Mouse (Mus musculus) CH12.LX (cell line): ENCODE measurements around the gene Dlk2. TPM values are rescaled to one million over a fixed set of nuclear protein-coding genes. Genes with fewer than 3 reads are reported as not detected.

ENCODE experiments used
- DNase-seq: peaks from one replicate; pipeline ENCODE4 v3.0.0-alpha.2; 2013; ENCODE audit errors: extremely low read depth
- H3K27ac ChIP-seq: 2 replicates; pipeline ENCODE4 v1.5.1; 2012; ENCODE audit warnings: low read depth, mild to moderate bottlenecking, control low read depth, moderate library complexity; ENCODE audit not compliant: insufficient read depth
- H3K27me3 ChIP-seq: replicated peaks from 2 replicates; pipeline ENCODE3; 2012; ENCODE audit warnings: inconsistent platforms
- H3K36me3 ChIP-seq, 2 experiments: replicated peaks in 1 of 2; 2 replicates each; pipeline versions ENCODE3 to v1.6.1; 2012; ENCODE audit warnings: inconsistent platforms in 1 of 2, low read length in 1 of 2, mild to moderate bottlenecking in 1 of 2, mixed read lengths in 1 of 2, moderate library complexity in 1 of 2; ENCODE audit not compliant: control insufficient read depth in 1 of 2, insufficient read depth in 1 of 2
- H3K4me1 ChIP-seq, 2 experiments: 2 replicates each; pipeline ENCODE4 v1.6.1; 2012; ENCODE audit warnings: inconsistent platforms in 1 of 2, moderate library complexity in 1 of 2; ENCODE audit not compliant: insufficient read depth in 2 of 2, control insufficient read depth in 1 of 2
- H3K4me2 ChIP-seq: 2 replicates; pipeline ENCODE4 v1.6.1; 2012; ENCODE audit warnings: low read depth, mild to moderate bottlenecking, control low read depth; ENCODE audit not compliant: poor library complexity, insufficient read depth, severe bottlenecking
- H3K4me3 ChIP-seq, 3 experiments: fragments of 150-350 bp in 1 of 3; sonication (generic) in 1 of 3; replicated peaks in 1 of 3; 2 replicates each; pipeline versions ENCODE3 to v1.5.1; 2011 to 2012; ENCODE audit warnings: low read depth in 2 of 3, low read length in 2 of 3, mild to moderate bottlenecking in 2 of 3, moderate library complexity in 2 of 3, control low read depth in 1 of 3, improper control_type of control experiment in 1 of 3, inconsistent platforms in 1 of 3, mixed read lengths in 1 of 3; ENCODE audit not compliant: poor library complexity in 1 of 3
- H3K79me2 ChIP-seq: replicated peaks from 2 replicates; pipeline ENCODE4 v1.6.1; 2012; ENCODE audit warnings: mild to moderate bottlenecking, moderate library complexity; ENCODE audit not compliant: control insufficient read depth, poor library complexity, insufficient read depth, severe bottlenecking; ENCODE audit errors: extremely low read depth
- H3K9ac ChIP-seq: 2 replicates; pipeline ENCODE4 v1.6.1; 2012; ENCODE audit warnings: low read depth, mild to moderate bottlenecking, control low read depth, moderate library complexity; ENCODE audit not compliant: insufficient read depth
- H3K9me3 ChIP-seq: replicated peaks from 2 replicates; pipeline ENCODE3; 2012; ENCODE audit warnings: low read length, inconsistent platforms, mixed read lengths
- BHLHE40 ChIP-seq: IDR thresholded peaks from 2 replicates; pipeline ENCODE4 v1.6.1; 2011; ENCODE audit warnings: mild to moderate bottlenecking, low read depth, low read length, improper control_type of control experiment
- CTCF ChIP-seq, 2 experiments: IDR thresholded peaks in 1 of 2; conservative IDR thresholded peaks in 1 of 2; 2 replicates each; pipeline ENCODE4 v1.5.1; 2011 to 2012; ENCODE audit warnings: low read depth in 2 of 2, low read length in 2 of 2, improper control_type of control experiment in 1 of 2, inconsistent platforms in 1 of 2, mild to moderate bottlenecking in 1 of 2, moderate library complexity in 1 of 2
- ELF1 ChIP-seq: IDR thresholded peaks from 2 replicates; pipeline ENCODE4 v1.6.1; 2014; ENCODE audit warnings: low read depth, mild to moderate bottlenecking, inconsistent platforms, low read length, improper control_type of control experiment
- ETS1 ChIP-seq: conservative IDR thresholded peaks from 2 replicates; pipeline ENCODE4 v1.6.1; 2012; ENCODE audit warnings: low read depth, mild to moderate bottlenecking, inconsistent platforms, low read length, improper control_type of control experiment, moderate library complexity
- GABPA ChIP-seq: IDR thresholded peaks from 2 replicates; pipeline ENCODE4 v1.6.1; 2012; ENCODE audit warnings: low read depth, low read length, improper control_type of control experiment, inconsistent platforms; ENCODE audit not compliant: insufficient replicate concordance
- HCFC1 ChIP-seq: IDR thresholded peaks from 2 replicates; pipeline ENCODE4 v1.6.1; 2012; ENCODE audit warnings: low read depth, mild to moderate bottlenecking, inconsistent platforms, low read length, improper control_type of control experiment
- IRF4 ChIP-seq: IDR thresholded peaks from 2 replicates; pipeline ENCODE4 v1.6.1; 2014; ENCODE audit warnings: low read depth, mild to moderate bottlenecking, inconsistent platforms, low read length, improper control_type of control experiment
- MAFK ChIP-seq: IDR thresholded peaks from 2 replicates; pipeline ENCODE4 v1.6.1; 2011; ENCODE audit warnings: low read length, improper control_type of control experiment; ENCODE audit not compliant: insufficient replicate concordance
- POLR2A ChIP-seq: IDR thresholded peaks from 2 replicates; pipeline ENCODE4 v1.6.1; 2011; ENCODE audit warnings: low read depth, mild to moderate bottlenecking, improper control_type of control experiment, low read length
- SMC3 ChIP-seq: IDR thresholded peaks from 2 replicates; pipeline ENCODE4 v1.6.1; 2011; ENCODE audit warnings: low read depth, low read length, improper control_type of control experiment
- TCF12 ChIP-seq: IDR thresholded peaks from 2 replicates; pipeline ENCODE4 v1.6.1; 2014; ENCODE audit warnings: low read depth, mild to moderate bottlenecking, inconsistent platforms, low read length, improper control_type of control experiment
- ZC3H11A ChIP-seq: IDR thresholded peaks from 2 replicates; pipeline ENCODE4 v1.6.1; 2012; ENCODE audit warnings: low read depth, mild to moderate bottlenecking, inconsistent platforms, low read length, improper control_type of control experiment
- ZKSCAN1 ChIP-seq: IDR thresholded peaks from 2 replicates; pipeline ENCODE4 v1.6.1; 2012; ENCODE audit warnings: low read depth, inconsistent platforms, low read length, improper control_type of control experiment, borderline replicate concordance
- dilution Hi-C: fragments of 300-500 bp; cut with MboI; formaldehyde crosslinking; loops from 2 replicates; pipeline ENCODE4 v1.14.3; 2020; ENCODE audit warnings: low sequenced_read_pairs; ENCODE audit not compliant: extremely low pct_unique_long_range_greater_than_20kb, extremely low pct_ligation_motif_present
- in situ Hi-C: fragments of 300-500 bp; cut with MboI; formaldehyde crosslinking; loops from 3 replicates; pipeline ENCODE4 v1.14.3; 2019; ENCODE audit warnings: low sequenced_read_pairs, low pct_ligation_motif_present, low pct_unique_long_range_greater_than_20kb, mixed read lengths
- polyA plus RNA-seq: library from polyadenylated mRNA; unstranded; fragments of >175 nt; gene quantifications from 2 replicates; pipeline ENCODE4 v1.2.1, GENCODE M21; 2012; ENCODE audit warnings: low read depth; ENCODE audit not compliant: insufficient read length
- total RNA-seq, 2 experiments: library from RNA; depleted of rRNA; stranded (reverse); fragments of 300-350 nt in 1 of 2; fragments of >200 nt in 1 of 2; gene quantifications; 2 replicates each; pipeline ENCODE4 v1.2.3; 2012 to 2014

Gene Dlk2
- total and polyA plus RNA-seq, 3 experiments, result 0.08 TPM; not detected in 2

DNA sequence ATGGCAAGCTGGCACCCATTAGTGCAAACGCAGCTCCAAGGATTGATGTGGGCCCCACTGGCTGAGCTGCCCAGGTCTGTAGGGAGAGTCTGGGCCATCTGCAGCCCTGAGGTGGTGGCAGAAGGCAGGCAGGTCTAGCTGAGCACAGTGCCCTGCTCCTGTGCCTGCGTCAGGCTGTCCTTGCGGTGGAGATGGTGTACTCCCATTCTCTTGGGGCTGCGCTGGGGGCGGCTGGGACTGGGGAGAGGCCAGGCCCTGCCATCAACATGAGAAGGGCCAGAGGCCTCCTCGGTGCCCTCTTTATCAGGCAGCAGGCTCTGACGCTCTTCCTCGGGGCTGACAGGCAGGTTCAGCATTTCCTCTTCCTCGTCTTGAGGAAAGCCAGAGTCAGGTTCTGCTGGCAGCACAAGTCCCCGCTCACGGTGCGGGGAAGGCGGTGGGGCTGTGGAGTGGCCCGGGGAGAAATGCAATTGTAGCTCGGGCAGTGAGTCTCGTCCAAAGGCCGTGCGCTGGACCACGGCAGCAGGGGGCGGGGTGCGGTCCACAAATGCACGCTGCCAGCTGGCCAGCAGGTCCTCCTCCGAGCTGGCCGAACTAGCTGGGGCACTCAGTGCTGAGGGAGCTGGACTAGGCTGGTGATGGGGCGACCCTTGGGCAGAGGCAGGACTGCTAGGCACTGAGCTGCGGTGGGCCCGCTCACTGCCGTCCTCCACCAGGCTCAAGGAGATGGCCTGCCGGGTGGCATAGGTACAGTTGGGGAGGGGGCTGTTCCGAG lies 38.8 kb upstream of the Dlk2 start:
- DNase-seq, result no peak
- H3K79me2 ChIP-seq, result no peaks in the 10 kb centered on the region
- in situ Hi-C loops, result no loop called here
- no peak overlapping the region for H3K27ac ChIP-seq
- no peaks in the 10 kb centered on the region for H3K9me3 ChIP-seq
- peaks cover 62 to 75% of the 10 kb centered on the region in 2 experiments for H3K36me3 ChIP-seq
- no peak overlapping the region for H3K9ac ChIP-seq
- no peak overlapping the region for H3K4me2 ChIP-seq
- no peak for TF ChIP-seq POLR2A
- TF ChIP-seq, all 38 proteins: peak for 0
- Histone ChIP-seq H3K27me3 (no peaks in the 10 kb centered on the region), H3K4me3 (no peak overlapping the region), H3K4me1 (peaks cover 4 to 5% of the 10 kb centered on the region in 2 experiments)
- dilution Hi-C loops, result no loop called here

DNA sequence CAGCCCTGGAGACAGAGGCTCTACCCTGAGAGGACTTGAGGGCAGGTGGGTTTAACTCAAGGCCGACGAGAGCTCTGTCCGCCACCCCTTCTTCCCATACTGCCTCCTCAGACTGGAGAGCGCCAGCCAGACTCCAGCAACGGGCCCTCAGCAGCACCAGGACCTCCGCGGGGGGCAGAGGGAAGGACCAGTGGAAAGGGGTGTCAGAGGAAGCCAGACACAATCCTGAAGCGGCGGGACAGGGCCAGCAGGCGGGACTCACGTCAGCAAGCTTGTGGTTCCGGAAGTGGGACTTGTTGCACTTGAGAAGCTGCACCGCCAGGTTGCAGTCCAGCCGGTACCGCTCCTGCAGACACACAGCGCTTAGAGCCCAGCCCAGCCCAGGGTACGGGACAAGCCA lies 37.5 kb upstream of the Dlk2 start:
- no peaks in the 10 kb centered on the region for H3K27me3 ChIP-seq
- no peak for DNase-seq
- H3K79me2 ChIP-seq, result no peaks in the 10 kb centered on the region
- no peak overlapping the region for H3K4me3 ChIP-seq
- peaks cover 0 to under 1% of the 10 kb centered on the region in 2 experiments; a peak in 1 of 4 replicates for H3K4me1 ChIP-seq
- no peaks in the 10 kb centered on the region for H3K9me3 ChIP-seq
- in situ Hi-C loops (no loop called here), dilution Hi-C loops (no loop called here)
- no peak overlapping the region for H3K4me2 ChIP-seq
- TF ChIP-seq BHLHE40, result no peak
- H3K27ac ChIP-seq, result no peak overlapping the region
- no peak overlapping the region for H3K9ac ChIP-seq
- H3K36me3 ChIP-seq, result peaks cover 74 to 87% of the 10 kb centered on the region in 2 experiments

DNA sequence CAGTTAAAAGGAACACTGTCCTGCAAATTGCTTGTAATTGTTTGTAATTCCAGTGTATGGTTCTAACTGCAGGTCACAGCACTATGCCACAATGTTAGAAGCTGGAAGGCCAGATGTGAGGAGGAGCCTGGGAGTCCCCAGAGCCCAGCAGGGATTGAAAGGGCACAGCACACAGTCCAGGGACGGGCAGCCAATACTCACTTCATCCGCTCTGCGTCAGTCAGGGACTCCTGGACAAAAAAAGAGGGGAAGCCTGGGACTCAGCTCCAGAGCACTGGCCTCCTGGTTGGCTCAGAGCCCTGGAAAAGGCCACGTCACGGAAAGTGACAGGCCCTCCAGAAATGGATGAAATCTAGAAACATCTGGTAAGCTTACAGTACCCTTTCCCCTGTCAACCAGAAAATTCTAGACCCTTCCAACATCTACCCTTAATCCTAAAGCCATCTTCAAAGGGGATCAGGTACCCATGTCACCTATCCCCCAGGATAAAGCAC lies 35.0 kb upstream of the Dlk2 start:
- peaks cover 80 to 100% of the 10 kb centered on the region in 2 experiments for H3K36me3 ChIP-seq
- TF ChIP-seq GABPA (no peak), TCF12 (no peak), ZC3H11A (no peak), ETS1 (no peak), SMC3 (no peak), CTCF (conservative IDR thresholded peaks at IDR 0.05 in 1 of 2, IDR thresholded peaks at IDR 0.05 in 1 of 2; ENCODE audit: low read depth in 2 of 2, low read length in 2 of 2) (no peak), IRF4 (no peak), ZKSCAN1 (no peak), HCFC1 (no peak), ELF1 (no peak), MAFK (no peak)
- dilution Hi-C loops (no loop called here), in situ Hi-C loops (no loop called here)
- H3K9ac ChIP-seq, result no peak overlapping the region
- H3K4me2 ChIP-seq, result no peak overlapping the region
- no peak overlapping the region for H3K4me3 ChIP-seq
- no peaks in the 10 kb centered on the region for H3K79me2 ChIP-seq
- DNase-seq, result no peak
- no peak overlapping the region for H3K27ac ChIP-seq
- H3K4me1 ChIP-seq, result no peaks in the 10 kb centered on the region
- H3K9me3 ChIP-seq, result no peaks in the 10 kb centered on the region
- H3K27me3 ChIP-seq, result no peaks in the 10 kb centered on the region
